Mouse (Mus musculus) MEL (cell line): ENCODE measurements around the gene Dnajc4. TPM values are rescaled to one million over a fixed set of nuclear protein-coding genes. Genes with fewer than 3 reads are reported as not detected.

Source experiments
- DNase-seq: peaks from one replicate; pipeline ENCODE4 v3.0.0; 2011; ENCODE audit warnings: low read depth, low spot score
- H3K27ac ChIP-seq: 2 replicates; pipeline ENCODE4 v1.5.1; 2012; ENCODE audit warnings: low read depth, mild to moderate bottlenecking, control low read depth, low read length, moderate library complexity; ENCODE audit not compliant: control insufficient read depth
- H3K27me3 ChIP-seq, 2 experiments: fragments of 150-350 bp in 1 of 2; sonication (generic) in 1 of 2; 2 replicates each; pipeline ENCODE4 v1.6.1; 2012; ENCODE audit warnings: low read length in 2 of 2, mild to moderate bottlenecking in 2 of 2, improper control_type of control experiment in 1 of 2, moderate library complexity in 1 of 2; ENCODE audit not compliant: insufficient read depth in 2 of 2, control insufficient read depth in 1 of 2
- H3K36me3 ChIP-seq, 2 experiments: 2 replicates each; pipeline ENCODE4 v1.6.1; 2012 to 2014; ENCODE audit warnings: low read length in 2 of 2, improper control_type of control experiment in 1 of 2, inconsistent platforms in 1 of 2, mild to moderate bottlenecking in 1 of 2; ENCODE audit not compliant: insufficient read depth in 2 of 2, control insufficient read depth in 1 of 2
- H3K4me1 ChIP-seq, 2 experiments: fragments of 150-350 bp in 1 of 2; sonication (generic) in 1 of 2; 2 replicates each; pipeline ENCODE4 v1.6.1; 2012; ENCODE audit warnings: low read length in 2 of 2, improper control_type of control experiment in 1 of 2, mild to moderate bottlenecking in 1 of 2; ENCODE audit not compliant: insufficient read depth in 2 of 2, control insufficient read depth in 1 of 2
- H3K4me3 ChIP-seq, 2 experiments: fragments of 150-350 bp in 1 of 2; sonication (generic) in 1 of 2; 2 replicates each; pipeline ENCODE4 v1.5.1; 2012; ENCODE audit warnings: low read depth in 2 of 2, low read length in 2 of 2, mild to moderate bottlenecking in 2 of 2, moderate library complexity in 2 of 2, control low read depth in 1 of 2, improper control_type of control experiment in 1 of 2; ENCODE audit not compliant: control insufficient read depth in 1 of 2, insufficient read depth in 1 of 2
- H3K79me2 ChIP-seq: 2 replicates; pipeline ENCODE4 v1.6.1; 2012; ENCODE audit warnings: mild to moderate bottlenecking, low read length, moderate library complexity; ENCODE audit not compliant: control insufficient read depth, poor library complexity, insufficient read depth
- H3K9ac ChIP-seq: 2 replicates; pipeline ENCODE4 v1.6.1; 2012; ENCODE audit warnings: low read depth, mild to moderate bottlenecking, control low read depth, low read length, moderate library complexity; ENCODE audit not compliant: control insufficient read depth, poor library complexity, severe bottlenecking
- H3K9me3 ChIP-seq: fragments of 150-350 bp; sonication (generic); replicated peaks from 2 replicates; pipeline ENCODE4 v1.6.1; 2012; ENCODE audit warnings: mild to moderate bottlenecking, low read length, improper control_type of control experiment, moderate library complexity; ENCODE audit not compliant: insufficient read depth
- BHLHE40 ChIP-seq: IDR thresholded peaks from 2 replicates; pipeline ENCODE4 v1.6.1; 2012; ENCODE audit warnings: low read depth, mild to moderate bottlenecking, inconsistent platforms, low read length, improper control_type of control experiment, borderline replicate concordance
- CHD2 ChIP-seq: IDR thresholded peaks from 2 replicates; pipeline ENCODE4 v1.6.1; 2011; ENCODE audit warnings: low read length, improper control_type of control experiment
- CTCF ChIP-seq, 3 experiments: IDR thresholded peaks in 2 of 3; conservative IDR thresholded peaks in 1 of 3; 2 replicates each; pipeline ENCODE4 v1.5.1; 2011 to 2012; ENCODE audit warnings: low read length in 3 of 3, low read depth in 2 of 3, mild to moderate bottlenecking in 2 of 3, improper control_type of control experiment in 1 of 3, inconsistent platforms in 1 of 3, mixed read lengths in 1 of 3, moderate library complexity in 1 of 3; ENCODE audit not compliant: control insufficient read depth in 1 of 3, insufficient read depth in 1 of 3, poor library complexity in 1 of 3, severe bottlenecking in 1 of 3
- ELF1 ChIP-seq: IDR thresholded peaks from 2 replicates; pipeline ENCODE4 v1.6.1; 2014; ENCODE audit warnings: low read depth, mild to moderate bottlenecking, inconsistent platforms, low read length, improper control_type of control experiment, moderate library complexity
- HCFC1 ChIP-seq: IDR thresholded peaks from 2 replicates; pipeline ENCODE4 v1.6.1; 2012; ENCODE audit warnings: low read depth, mild to moderate bottlenecking, inconsistent platforms, low read length, improper control_type of control experiment, moderate library complexity
- JUND ChIP-seq: IDR thresholded peaks from 2 replicates; pipeline ENCODE4 v1.6.1; 2011; ENCODE audit warnings: low read depth, mild to moderate bottlenecking, improper control_type of control experiment, low read length
- MAFK ChIP-seq: IDR thresholded peaks from 2 replicates; pipeline ENCODE4 v1.6.1; 2011; ENCODE audit warnings: low read depth, mild to moderate bottlenecking, low read length, improper control_type of control experiment, borderline replicate concordance
- MAX ChIP-seq: IDR thresholded peaks from 2 replicates; pipeline ENCODE4 v1.6.1; 2011; ENCODE audit warnings: low read length, improper control_type of control experiment
- MAZ ChIP-seq: IDR thresholded peaks from 2 replicates; pipeline ENCODE4 v1.6.1; 2012; ENCODE audit warnings: low read depth, mild to moderate bottlenecking, inconsistent platforms, low read length, improper control_type of control experiment
- MXI1 ChIP-seq: IDR thresholded peaks from 2 replicates; pipeline ENCODE4 v1.6.1; 2011; ENCODE audit warnings: mild to moderate bottlenecking, low read depth, low read length, improper control_type of control experiment
- MYB ChIP-seq: IDR thresholded peaks from 2 replicates; pipeline ENCODE4 v1.6.1; 2011; ENCODE audit warnings: mild to moderate bottlenecking, low read depth, low read length, improper control_type of control experiment
- MYC ChIP-seq: IDR thresholded peaks from 2 replicates; pipeline ENCODE4 v1.6.1; 2011; ENCODE audit warnings: low read depth, mild to moderate bottlenecking, low read length, improper control_type of control experiment, moderate library complexity
- NELFE ChIP-seq: IDR thresholded peaks from 2 replicates; pipeline ENCODE4 v1.6.1; 2011; ENCODE audit warnings: low read depth, low read length, improper control_type of control experiment
- NRF1 ChIP-seq: IDR thresholded peaks from 2 replicates; pipeline ENCODE4 v1.6.1; 2014; ENCODE audit warnings: low read depth, mild to moderate bottlenecking, inconsistent platforms, low read length, improper control_type of control experiment, moderate library complexity; ENCODE audit not compliant: poor library complexity, insufficient read depth, severe bottlenecking
- POLR2A ChIP-seq, 2 experiments: IDR thresholded peaks; 2 replicates each; pipeline ENCODE4 v1.6.1; 2011 to 2012; ENCODE audit warnings: low read length in 2 of 2, mild to moderate bottlenecking in 2 of 2, control low read depth in 1 of 2, improper control_type of control experiment in 1 of 2, low read depth in 1 of 2, moderate library complexity in 1 of 2; ENCODE audit not compliant: control insufficient read depth in 1 of 2, insufficient read depth in 1 of 2, poor library complexity in 1 of 2
- POLR2AphosphoS2 ChIP-seq: IDR thresholded peaks from 2 replicates; pipeline ENCODE4 v1.6.1; 2011; ENCODE audit warnings: low read length, improper control_type of control experiment
- POLR2AphosphoS5 ChIP-seq: IDR thresholded peaks from 2 replicates; pipeline ENCODE4 v1.6.1; 2012; ENCODE audit warnings: low read depth, borderline replicate concordance, mild to moderate bottlenecking, inconsistent platforms, low read length, moderate library complexity, mixed read lengths
- RCOR1 ChIP-seq: IDR thresholded peaks from 2 replicates; pipeline ENCODE4 v1.6.1; 2012; ENCODE audit warnings: low read depth, mild to moderate bottlenecking, inconsistent platforms, low read length, improper control_type of control experiment
- SIN3A ChIP-seq: IDR thresholded peaks from 2 replicates; pipeline ENCODE4 v1.6.1; 2012; ENCODE audit warnings: low read length, improper control_type of control experiment, inconsistent platforms
- SMC3 ChIP-seq: IDR thresholded peaks from 2 replicates; pipeline ENCODE4 v1.6.1; 2011; ENCODE audit warnings: low read depth, low read length, improper control_type of control experiment
- TAL1 ChIP-seq: IDR thresholded peaks from 2 replicates; pipeline ENCODE4 v1.6.1; 2012; ENCODE audit warnings: mild to moderate bottlenecking, inconsistent platforms, low read length, moderate library complexity, mixed read lengths
- TBP ChIP-seq: IDR thresholded peaks from 2 replicates; pipeline ENCODE4 v1.8.0; 2011; ENCODE audit warnings: low read depth, low read length, improper control_type of control experiment
- TCF12 ChIP-seq: IDR thresholded peaks from 2 replicates; pipeline ENCODE4 v1.6.1; 2014; ENCODE audit warnings: low read depth, mild to moderate bottlenecking, inconsistent platforms, low read length, improper control_type of control experiment, moderate library complexity
- UBTF ChIP-seq: IDR thresholded peaks from 2 replicates; pipeline ENCODE4 v1.6.1; 2012; ENCODE audit warnings: low read depth, mild to moderate bottlenecking, inconsistent platforms, low read length, improper control_type of control experiment, moderate library complexity, borderline replicate concordance; ENCODE audit not compliant: insufficient read depth
- USF1 ChIP-seq: IDR thresholded peaks from 2 replicates; pipeline ENCODE4 v1.6.1; 2014; ENCODE audit warnings: low read depth, mild to moderate bottlenecking, inconsistent platforms, low read length, improper control_type of control experiment, moderate library complexity
- USF2 ChIP-seq, 2 experiments: IDR thresholded peaks; 2 replicates each; pipeline ENCODE4 v1.6.1; 2011 to 2012; ENCODE audit warnings: improper control_type of control experiment in 2 of 2, low read length in 2 of 2, borderline replicate concordance in 1 of 2, inconsistent platforms in 1 of 2, low read depth in 1 of 2, mild to moderate bottlenecking in 1 of 2; ENCODE audit not compliant: insufficient read depth in 1 of 2
- ZNF384 ChIP-seq: IDR thresholded peaks from 2 replicates; pipeline ENCODE4 v1.6.1; 2012; ENCODE audit warnings: low read depth, mild to moderate bottlenecking, inconsistent platforms, low read length, improper control_type of control experiment
- polyA plus RNA-seq, 2 experiments: library from polyadenylated mRNA; stranded (reverse) in 1 of 2; unstranded in 1 of 2; fragments of >175 nt in 1 of 2; fragments of >200 nt in 1 of 2; gene quantifications; 2 replicates each; pipeline versions ENCODE4 v1.2.1 to v1.2.4; 2012; ENCODE audit warnings: low replicate concordance in 2 of 2, low read depth in 1 of 2; ENCODE audit not compliant: insufficient read length in 2 of 2, insufficient read depth in 1 of 2, missing spikeins in 1 of 2
- total RNA-seq: library from RNA; depleted of rRNA; stranded (reverse); fragments of 300-350 nt; gene quantifications from 2 replicates; pipeline ENCODE4 v1.2.3, GENCODE M21; 2012

Gene Dnajc4
- total and polyA plus RNA-seq, 3 experiments = 4.2 to 12.9 TPM; not detected in 1

- peak within 1 kb of the TSS; percentile 78 for H3K9ac ChIP-seq
- peak within 1 kb of the TSS; percentile 45 for H3K27ac ChIP-seq
- peaks cover 2 to 3% of the 10 kb centered on the region in 2 experiments; a peak in 1 of 4 replicates for H3K36me3 ChIP-seq
- peak within 1 kb of the TSS; percentile 63 to 89 for H3K4me3 ChIP-seq
- no peaks in the 10 kb centered on the region for H3K27me3 ChIP-seq
- DNase-seq = peak; percentile 94
- no peak for TF ChIP-seq JUND
- TF ChIP-seq POLR2AphosphoS5 = no peak
- no peak for TF ChIP-seq TBP
- TF ChIP-seq ZNF384 = no peak
- peak; percentile 58 for TF ChIP-seq MXI1
- TF ChIP-seq USF1 = no peak
- peak; percentile 61 for TF ChIP-seq NELFE
- no peak for TF ChIP-seq CHD2
- TF ChIP-seq ELF1 = peak; percentile 71
- no peak for TF ChIP-seq RCOR1
- TF ChIP-seq MAZ = peak; percentile 20; the same call in 1 of the 2 replicates
- TF ChIP-seq BHLHE40 = no peak
- no peak for TF ChIP-seq TAL1
- no peak for TF ChIP-seq MYC
- TF ChIP-seq NRF1 = no peak
- peak; percentile 65; the same call in 1 of the 2 replicates for TF ChIP-seq HCFC1
- no peak for TF ChIP-seq MYB
- peak; percentile 47; the same call in 1 of the 2 replicates for TF ChIP-seq TCF12
- TF ChIP-seq MAFK = no peak
- TF ChIP-seq POLR2AphosphoS2 = peak; percentile 58; the same call in 1 of the 2 replicates
- no peak for TF ChIP-seq UBTF
- TF ChIP-seq MAX = 0 out of 2 replicates have a peak, but pooled peaks have one; percentile 16
- TF ChIP-seq USF2 (IDR thresholded peaks at IDR 0.05; ENCODE audit: borderline replicate concordance in 1 of 2, insufficient read depth in 1 of 2, low read depth in 1 of 2, low read length in 2 of 2) = no peak
- no peak for TF ChIP-seq SMC3
- TF ChIP-seq POLR2A (IDR thresholded peaks at IDR 0.05; ENCODE audit: control insufficient read depth in 1 of 2, insufficient read depth in 1 of 2, low read depth in 1 of 2, low read length in 2 of 2, poor library complexity in 1 of 2) = peak; percentile 59 to 68; a peak in 3 of 4 replicates
- TF ChIP-seq SIN3A = peak; percentile 56; the same call in 1 of the 2 replicates
- TF ChIP-seq CTCF (IDR thresholded peaks at IDR 0.05 in 2 of 3, conservative IDR thresholded peaks at IDR 0.05 in 1 of 3; ENCODE audit: control insufficient read depth in 1 of 3, insufficient read depth in 1 of 3, low read depth in 2 of 3, low read length in 3 of 3, poor library complexity in 1 of 3, severe bottlenecking in 1 of 3) = no peak
- peaks cover 4% of the 10 kb centered on the region; the same call in 1 of the 2 replicates for H3K79me2 ChIP-seq
- H3K4me1 ChIP-seq = peaks cover 2 to 22% of the 10 kb centered on the region in 2 experiments; a peak in 3 of 4 replicates
- no peaks in the 10 kb centered on the region for H3K9me3 ChIP-seq
Observed at GRCm38 (mm10) chr19:6996006-6996405, 3.6 kb upstream of the Dnajc4 start, which contains the start of the genes Nudt22 and Trpt1. TSS of gene Nudt22 (minus strand) at chr19:6996117. TSS of gene Trpt1 (plus strand) at chr19:6996131.
